Mouse (Mus musculus): ENCODE results near the gene Itgb6.

DNA sequence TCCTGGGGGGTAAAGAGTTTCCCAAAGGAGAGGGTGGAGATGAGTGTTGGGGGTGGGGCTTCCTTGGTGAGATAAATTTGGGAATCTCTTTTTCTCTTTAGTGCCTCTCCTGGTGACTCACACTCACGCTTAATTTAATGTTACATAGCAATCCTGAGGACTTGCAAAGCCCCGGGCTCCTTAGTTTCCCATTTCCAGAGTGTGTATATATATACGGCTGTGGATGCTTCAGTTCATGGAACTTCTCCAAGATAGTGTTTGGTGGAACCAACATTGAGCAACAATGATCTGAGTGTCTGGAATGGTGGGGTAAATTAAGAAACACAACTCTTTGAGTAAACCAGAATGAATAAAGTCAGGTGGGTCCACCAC lies 108.6 kb downstream of the Itgb6 start:
- TF ChIP-seq CTCF (IDR thresholded peaks at IDR 0.05; ENCODE audit: low read depth) = no peak
- no peak for TF ChIP-seq EP300 (IDR thresholded peaks at IDR 0.05; ENCODE audit: low read depth)

Data from liver, postnatal 0 days (tissue).